32 mouse cellular contexts compared by ENCODE assay signal in genomic region chr14:30019375-30019774, GRCm38 (mm10). TPM values are rescaled to one million over a fixed set of nuclear protein-coding genes. Genes with fewer than 3 reads are reported as not detected.
A peak's percentile ranks its signal among the peaks of the same experiment; 100 is the strongest.
DNase-seq lines count a peak whose midpoint lies in the region; ATAC-seq and TF ChIP-seq lines count a peak whose summit lies in the region.
"Had no signal": no experiment of that assay in that cellular context is flagged by ENCODE, and none has a peak within 500 bp of the region (broad histone marks: within the 10 kb centered on the region; RNA-seq: fewer than 3 reads in every experiment).

No protein-coding gene starts in this region.

- no peaks in the 10 kb centered on the region for H3K36me3 ChIP-seq in kidney, adult 2 months (ENCODE audit: control insufficient read depth, insufficient read depth, low read length)
- no peaks in the 10 kb centered on the region for H3K36me3 ChIP-seq in heart, embryonic 12.5 days
- H3K36me3 ChIP-seq: embryonic facial prominence, embryonic 10.5 days; embryonic facial prominence, embryonic 15.5 days; hindbrain, embryonic 13.5 days; limb, embryonic 10.5 days; limb, embryonic 15.5 days; liver, embryonic 15.5 days; midbrain, embryonic 10.5 days; midbrain, embryonic 15.5 days; neural tube, embryonic 15.5 days had no signal

- peak overlapping the region; percentile 98 for H3K27ac ChIP-seq in kidney, adult 2 months (ENCODE audit: insufficient read depth, low read depth, low read length)
- H3K27ac ChIP-seq in heart, embryonic 12.5 days (ENCODE audit: poor library complexity, severe bottlenecking) = no peak overlapping the region
- H3K27ac ChIP-seq: embryonic facial prominence, embryonic 10.5 days; embryonic facial prominence, embryonic 15.5 days; forebrain, embryonic 13.5 days; hindbrain, embryonic 13.5 days; layer of hippocampus, adult 2 months; limb, embryonic 10.5 days; limb, embryonic 15.5 days; liver, embryonic 15.5 days; midbrain, embryonic 10.5 days; midbrain, embryonic 15.5 days; neural tube, embryonic 15.5 days had no signal

- H3K4me1 ChIP-seq in kidney, adult 2 months (ENCODE audit: control insufficient read depth, insufficient read depth, low read length) = peaks cover 59% of the 10 kb centered on the region
- no peaks in the 10 kb centered on the region for H3K4me1 ChIP-seq in heart, embryonic 12.5 days (replicated peaks)
- H3K4me1 ChIP-seq: embryonic facial prominence, embryonic 15.5 days; forebrain, embryonic 13.5 days; hindbrain, embryonic 13.5 days; liver, embryonic 15.5 days; midbrain, embryonic 15.5 days; neural tube, embryonic 15.5 days had no signal

- DNase-seq in Muller cell, postnatal 12 days (ENCODE audit: inconsistent ontology term) = peak; percentile 46
- peak; percentile 5 for DNase-seq in NIH3T3 (ENCODE audit: low read depth)
- peak; percentile 93 for DNase-seq in kidney, adult 2 months
- peak; percentile 50 for DNase-seq in kidney, postnatal 10 days
- no peak for DNase-seq in frontal cortex, postnatal 25 days (ENCODE audit: low spot score in 2 of 2)
- no peak for DNase-seq in heart, adult 9 months (ENCODE audit: low spot score in 2 of 2)
- DNase-seq in gastrocnemius, adult 18-20 months (ENCODE audit: low spot score) = no peak
- DNase-seq: adrenal gland, postnatal 14 days; B cell, adult 2 months; cerebellum, adult 2 months; cerebellum, postnatal 25 days; heart, postnatal 4 days; layer of hippocampus, postnatal 36 days; lung, embryonic 14.5 days; lung, postnatal 14 days; retina, postnatal 1 day; right cerebral cortex, postnatal 14 days had no signal

- no peak for TF ChIP-seq POLR2A in kidney, adult 2 months (IDR thresholded peaks at IDR 0.05; ENCODE audit: low read depth, low read length)

- no peaks in the 10 kb centered on the region for H3K9me3 ChIP-seq in heart, embryonic 12.5 days (replicated peaks)
- H3K9me3 ChIP-seq: embryonic facial prominence, embryonic 10.5 days; embryonic facial prominence, embryonic 15.5 days; forebrain, embryonic 13.5 days; hindbrain, embryonic 13.5 days; limb, embryonic 10.5 days; limb, embryonic 15.5 days; liver, embryonic 15.5 days; midbrain, embryonic 10.5 days; midbrain, embryonic 15.5 days; neural tube, embryonic 15.5 days had no signal

- H3K4me3 ChIP-seq in kidney, adult 2 months (ENCODE audit: insufficient read depth, low read depth, low read length) = no peak overlapping the region
- H3K4me3 ChIP-seq in heart, embryonic 12.5 days = no peak overlapping the region
- H3K4me3 ChIP-seq: embryonic facial prominence, embryonic 10.5 days; embryonic facial prominence, embryonic 15.5 days; forebrain, embryonic 13.5 days; hindbrain, embryonic 13.5 days; layer of hippocampus, adult 2 months; limb, embryonic 10.5 days; limb, embryonic 15.5 days; liver, embryonic 15.5 days; midbrain, embryonic 10.5 days; midbrain, embryonic 15.5 days; neural tube, embryonic 15.5 days had no signal

- no peak overlapping the region for H3K4me2 ChIP-seq in heart, embryonic 12.5 days
- H3K4me2 ChIP-seq: embryonic facial prominence, embryonic 15.5 days; forebrain, embryonic 13.5 days; heart, embryonic 11.5 days; hindbrain, embryonic 13.5 days; limb, embryonic 15.5 days; liver, embryonic 15.5 days; lung, embryonic 14.5 days; midbrain, embryonic 15.5 days; neural tube, embryonic 15.5 days had no signal

- ATAC-seq in heart, embryonic 12.5 days (ENCODE audit: insufficient number of reproducible peaks, low FRiP score) = no peak
- ATAC-seq: forebrain, embryonic 13.5 days; intestine, embryonic 16.5 days; midbrain, embryonic 15.5 days had no signal

- WGBS in kidney, adult 2 months = 50% methylated on average over 8 of the region's 8 CpGs
- WGBS in heart, embryonic 12.5 days = 88% methylated on average over 8 of the region's 8 CpGs

- no peak for TF ChIP-seq CTCF in kidney, adult 2 months (conservative IDR thresholded peaks at IDR 0.05; ENCODE audit: insufficient read depth, insufficient read length, low read depth, low read length)

- H3K9ac ChIP-seq in heart, embryonic 12.5 days = no peak overlapping the region
- H3K9ac ChIP-seq: embryonic facial prominence, embryonic 15.5 days; forebrain, embryonic 13.5 days; hindbrain, embryonic 13.5 days; limb, embryonic 15.5 days; liver, embryonic 15.5 days; lung, embryonic 14.5 days; midbrain, embryonic 15.5 days; neural tube, embryonic 15.5 days had no signal

- no peaks in the 10 kb centered on the region for H3K27me3 ChIP-seq in kidney, adult 2 months (replicated peaks; ENCODE audit: control insufficient read depth, insufficient read depth, low read length)
- H3K27me3 ChIP-seq in heart, embryonic 12.5 days (replicated peaks) = 0 out of 2 replicates have a peak, but pooled peaks cover 3% of the 10 kb centered on the region
- H3K27me3 ChIP-seq: embryonic facial prominence, embryonic 15.5 days; forebrain, embryonic 13.5 days; hindbrain, embryonic 13.5 days; limb, embryonic 15.5 days; liver, embryonic 15.5 days; midbrain, embryonic 15.5 days; neural tube, embryonic 15.5 days had no signal

RNA-seq across cellular contexts. Expression of gene Chdh, which starts 10.6 kb away (rescaled TPM):
- 112 and 135 TPM in 2 replicates for polyA plus RNA-seq in kidney, adult 2 months (2012; rRNA removed)
- total RNA-seq in gastrocnemius, adult 18-20 months (2021) = under 1 TPM; 0.36 to 0.37 TPM
- 0.26 and 0.45 TPM in 2 replicates for polyA plus RNA-seq in heart, embryonic 12.5 days (2016; fragmentation: Nextera tagmentation; extraction: Ambion mirVana)
- polyA plus RNA-seq: heart, postnatal 0 days; midbrain, embryonic 10.5 days had no signal

RNA-seq across cellular contexts. Expression of gene Il17rb, which starts 10.7 kb away (rescaled TPM):
- 6.7 and 7.3 TPM in 2 replicates for polyA plus RNA-seq in kidney, adult 2 months (2012; rRNA removed)
- under 1 TPM in 1 of 2 experiments, not detected in 1; 0.09 TPM for total RNA-seq in gastrocnemius, adult 18-20 months (2021)
- 0.22 and 0.91 TPM in 2 replicates for polyA plus RNA-seq in heart, embryonic 12.5 days (2016; fragmentation: Nextera tagmentation; extraction: Ambion mirVana)

RNA-seq across cellular contexts. Expression of gene Actr8, which starts 41.2 kb away (rescaled TPM):
- 20.1 and 22.2 TPM in 2 replicates for polyA plus RNA-seq in kidney, adult 2 months (2012; rRNA removed)
- 10 to 100 TPM; 31.1 to 33.4 TPM for total RNA-seq in gastrocnemius, adult 18-20 months (2021)
- 51.8 and 57.5 TPM in 2 replicates for polyA plus RNA-seq in heart, embryonic 12.5 days (2016; fragmentation: Nextera tagmentation; extraction: Ambion mirVana)

RNA-seq across cellular contexts. Expression of gene Selenok, which starts 51.3 kb away (rescaled TPM):
- 49.4 and 68.3 TPM in 2 replicates for polyA plus RNA-seq in kidney, adult 2 months (2012; rRNA removed)
- total RNA-seq in gastrocnemius, adult 18-20 months (2021) = 10 to 100 TPM; 74.9 to 96.6 TPM
- polyA plus RNA-seq in heart, embryonic 12.5 days (2016; fragmentation: Nextera tagmentation; extraction: Ambion mirVana) = 217 and 231 TPM in 2 replicates

Comparison
In these comparisons a context has a peak if more than half of its experiments do, and no peak if none do; other contexts are left out.
1. DNase-seq: peak in Muller cell, postnatal 12 days (single experiment), NIH3T3 (single experiment), kidney, adult 2 months (single experiment) and kidney, postnatal 10 days (single experiment); none in frontal cortex, postnatal 25 days (0 of 2), heart, adult 9 months (0 of 2) and gastrocnemius, adult 18-20 months (single experiment).
2. RNA of gene Chdh, which starts 10.6 kb away (polyA plus RNA-seq): 112 to 135 TPM in kidney, adult 2 months; 0.26 to 0.45 TPM in heart, embryonic 12.5 days; every median in the first group is over 10 times any median in the second.